Comparison of ENCODE assay signal across 7 mouse cellular contexts in the genomic region with DNA sequence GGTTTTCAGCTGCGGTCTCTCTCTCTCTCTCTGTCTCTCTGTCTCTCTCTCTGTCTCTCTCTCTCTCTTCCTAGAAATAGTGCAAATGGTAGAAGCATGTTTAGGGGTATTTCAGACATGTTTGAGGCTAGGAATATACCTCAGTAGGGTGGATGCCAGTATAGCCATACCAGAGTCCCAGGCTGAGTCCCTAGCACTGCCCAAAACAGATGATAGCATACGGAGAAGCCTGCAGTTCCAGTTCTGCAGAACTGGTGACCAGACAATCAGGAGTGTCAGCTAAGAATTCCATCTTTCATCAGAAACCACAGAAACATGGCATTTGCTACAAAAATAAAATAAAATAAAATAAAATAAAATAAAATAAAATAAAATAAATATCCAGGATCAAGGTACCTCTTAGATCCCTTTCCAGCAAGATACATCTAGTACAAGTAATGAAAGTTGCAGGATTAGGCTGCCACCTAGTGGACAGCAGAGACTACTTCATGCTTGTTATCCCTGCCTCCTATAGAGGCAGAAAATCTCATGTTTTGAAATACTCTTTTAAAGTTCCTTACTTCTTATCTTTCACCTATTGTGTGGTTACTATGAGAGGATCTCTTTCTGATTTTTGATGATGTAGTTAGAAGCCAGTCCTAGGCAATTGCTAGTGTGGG. TPM values are rescaled to one million over a fixed set of nuclear protein-coding genes. Genes with fewer than 3 reads are reported as not detected.
DNase-seq lines count a peak whose midpoint lies in the region; ATAC-seq and TF ChIP-seq lines count a peak whose summit lies in the region.

No protein-coding gene starts in this region.

- TF ChIP-seq EP300 in MEL (IDR thresholded peaks at IDR 0.05; ENCODE audit: low read depth in 1 of 2, low read length in 2 of 2): no peak
- TF ChIP-seq EP300 in liver, embryonic 14.5 days (IDR thresholded peaks at IDR 0.05; ENCODE audit: low read depth): no peak

- H3K27me3 ChIP-seq in MEL (ENCODE audit: control insufficient read depth in 1 of 2, insufficient read depth in 2 of 2, low read length in 2 of 2): no peaks in the 10 kb centered on the region
- no peaks in the 10 kb centered on the region for H3K27me3 ChIP-seq in liver, embryonic 14.5 days (ENCODE audit: control insufficient read depth, insufficient read depth, low read length)
- no peaks in the 10 kb centered on the region for H3K27me3 ChIP-seq in neural tube, embryonic 15.5 days (replicated peaks)

- DNase-seq in CD4-positive, CD25-positive, alpha-beta regulatory T cell, adult 2 months (ENCODE audit: low read depth, low spot score): peak; percentile 85
- peak; percentile 82 for DNase-seq in MEL (ENCODE audit: low read depth, low spot score)
- DNase-seq in cerebellum, adult 18-20 months: peak; percentile 70 to 73
- peak; percentile 72 for DNase-seq in forelimb bud, embryonic 11.5 days (ENCODE audit: low read depth, low spot score)
- peak; percentile 69 for DNase-seq in kidney, adult 9 months
- peak; percentile 30 to 42 (median 40) for DNase-seq in liver, embryonic 14.5 days (ENCODE audit: low read depth in 3 of 3, low spot score in 3 of 3)

- no peak overlapping the region for H3K4me3 ChIP-seq in MEL (ENCODE audit: control insufficient read depth in 1 of 2, insufficient read depth in 1 of 2, low read depth in 2 of 2, low read length in 2 of 2)
- H3K4me3 ChIP-seq in liver, embryonic 14.5 days (ENCODE audit: insufficient read depth in 1 of 2, low read depth in 2 of 2, low read length in 2 of 2): no peak overlapping the region
- no peak overlapping the region for H3K4me3 ChIP-seq in neural tube, embryonic 15.5 days (replicated peaks)

- H3K36me3 ChIP-seq in MEL (ENCODE audit: control insufficient read depth in 1 of 2, insufficient read depth in 2 of 2, low read length in 2 of 2): peaks cover 7 to 9% of the 10 kb centered on the region in 2 experiments
- H3K36me3 ChIP-seq in liver, embryonic 14.5 days (replicated peaks; ENCODE audit: control insufficient read depth, insufficient read depth, low read depth): no peaks in the 10 kb centered on the region; the same call in none of the 2 replicates
- H3K36me3 ChIP-seq in neural tube, embryonic 15.5 days: peaks cover 38% of the 10 kb centered on the region

- peak; percentile 57 to 81 (median 61) for TF ChIP-seq CTCF in MEL (IDR thresholded peaks at IDR 0.05 in 2 of 3, conservative IDR thresholded peaks at IDR 0.05 in 1 of 3; ENCODE audit: control insufficient read depth in 1 of 3, insufficient read depth in 1 of 3, low read depth in 2 of 3, low read length in 3 of 3, poor library complexity in 1 of 3, severe bottlenecking in 1 of 3)
- TF ChIP-seq CTCF in liver, embryonic 14.5 days (IDR thresholded peaks at IDR 0.05; ENCODE audit: low read depth): peak; percentile 67

- no peak for TF ChIP-seq POLR2A in MEL (IDR thresholded peaks at IDR 0.05; ENCODE audit: control insufficient read depth in 1 of 2, insufficient read depth in 1 of 2, low read depth in 1 of 2, low read length in 2 of 2, poor library complexity in 1 of 2)

- no peaks in the 10 kb centered on the region for H3K9me3 ChIP-seq in MEL (replicated peaks; ENCODE audit: insufficient read depth, low read length)
- no peaks in the 10 kb centered on the region for H3K9me3 ChIP-seq in liver, embryonic 14.5 days (ENCODE audit: control insufficient read depth, low read length)
- no peaks in the 10 kb centered on the region for H3K9me3 ChIP-seq in neural tube, embryonic 15.5 days (replicated peaks)

- peaks cover 1 to 5% of the 10 kb centered on the region in 2 experiments; a peak in 2 of 4 replicates for H3K4me1 ChIP-seq in MEL (ENCODE audit: control insufficient read depth in 1 of 2, insufficient read depth in 2 of 2, low read length in 2 of 2)
- no peaks in the 10 kb centered on the region for H3K4me1 ChIP-seq in liver, embryonic 14.5 days (replicated peaks; ENCODE audit: control insufficient read depth in 2 of 2, insufficient read depth in 2 of 2, low read length in 1 of 2)
- H3K4me1 ChIP-seq in neural tube, embryonic 15.5 days: no peaks in the 10 kb centered on the region

- H3K79me2 ChIP-seq in MEL (ENCODE audit: control insufficient read depth, insufficient read depth, low read length, poor library complexity): no peaks in the 10 kb centered on the region

- H3K4me2 ChIP-seq in liver, embryonic 14.5 days (ENCODE audit: low read depth): no peak overlapping the region
- H3K4me2 ChIP-seq in neural tube, embryonic 15.5 days: no peak overlapping the region

- 84% methylated on average over 2 of the region's 2 CpGs for WGBS in liver, embryonic 14.5 days (ENCODE audit: insufficient replicate concordance)
- 96% methylated on average over 2 of the region's 2 CpGs for WGBS in neural tube, embryonic 15.5 days

- no peak overlapping the region for H3K9ac ChIP-seq in MEL (ENCODE audit: control insufficient read depth, low read depth, low read length, poor library complexity, severe bottlenecking)
- H3K9ac ChIP-seq in liver, embryonic 14.5 days (replicated peaks): no peak overlapping the region
- no peak overlapping the region for H3K9ac ChIP-seq in neural tube, embryonic 15.5 days (replicated peaks)

- TF ChIP-seq RAD21 in MEL (IDR thresholded peaks at IDR 0.05; ENCODE audit: low read depth, low read length): peak; percentile 81

- H3K27ac ChIP-seq in MEL (ENCODE audit: control insufficient read depth, low read depth, low read length): no peak overlapping the region
- H3K27ac ChIP-seq in liver, embryonic 14.5 days: no peak overlapping the region
- H3K27ac ChIP-seq in neural tube, embryonic 15.5 days (replicated peaks): no peak overlapping the region

- ATAC-seq in liver, embryonic 14.5 days (ENCODE audit: insufficient read depth): peak; percentile 45; the same call in 1 of the 2 replicates
- ATAC-seq in neural tube, embryonic 15.5 days (ENCODE audit: low FRiP score): peak; percentile 88

TF ChIP-seq in MEL, 35 proteins besides CTCF, POLR2A, EP300 and RAD21:
- 0 out of 2 replicates have a peak, but pooled peaks have one; percentile 32 for TF ChIP-seq MYC (IDR thresholded peaks at IDR 0.05; ENCODE audit: low read depth, low read length)
- TF ChIP-seq ZKSCAN1 (IDR thresholded peaks at IDR 0.05; ENCODE audit: low read depth, low read length): no peak
- peak; percentile 82 for TF ChIP-seq ZC3H11A (IDR thresholded peaks at IDR 0.05; ENCODE audit: low read depth, low read length)
- TF ChIP-seq GATA1 (IDR thresholded peaks at IDR 0.05; ENCODE audit: low read depth, low read length): no peak; the same call in 1 of the 2 replicates
- TF ChIP-seq SIN3A (IDR thresholded peaks at IDR 0.05; ENCODE audit: low read length): peak; percentile 17; the same call in 1 of the 2 replicates
- peak; percentile 78 for TF ChIP-seq SMC3 (IDR thresholded peaks at IDR 0.05; ENCODE audit: low read depth, low read length)
- TF ChIP-seq E2F4 (IDR thresholded peaks at IDR 0.05; ENCODE audit: borderline replicate concordance, low read depth, low read length): no peak
- no peak for TF ChIP-seq MXI1 (IDR thresholded peaks at IDR 0.05; ENCODE audit: low read depth, low read length)
TF ChIP-seq in MEL: peak in this region for 4.

RNA-seq across cellular contexts. Expression of gene Sycp3, which starts 33.1 kb away (rescaled TPM):
- total RNA-seq in MEL (2012; rRNA removed): not detected in 2 replicates
- not detected for polyA plus RNA-seq in MEL (2012; ENCODE audit: insufficient read depth in 1 of 2, insufficient read length in 2 of 2, low read depth in 1 of 2, low replicate concordance in 2 of 2, missing spikeins in 1 of 2)
- polyA plus RNA-seq in liver, embryonic 14.5 days (2012; rRNA removed): 0.02 TPM in 1 of 2 replicates, not detected in the other
- polyA plus RNA-seq in liver, embryonic 14.5 days (2014; fragmentation: Nextera tagmentation; extraction: Ambion mirVana): 0.18 TPM in 1 of 2 replicates, not detected in the other
- 0.50 TPM in 1 of 2 replicates, not detected in the other for polyA plus RNA-seq in neural tube, embryonic 15.5 days (2015; fragmentation: Nextera tagmentation; extraction: Ambion mirVana)

RNA-seq across cellular contexts. Expression of gene Gnptab, which starts 47.4 kb away (rescaled TPM):
- total RNA-seq in MEL (2012; rRNA removed): 14.2 and 15.1 TPM in 2 replicates
- 10 to 100 TPM in 1 of 2 experiments, not detected in 1; 24.1 TPM for polyA plus RNA-seq in MEL (2012; ENCODE audit: insufficient read depth in 1 of 2, insufficient read length in 2 of 2, low read depth in 1 of 2, low replicate concordance in 2 of 2, missing spikeins in 1 of 2)
- 3.7 and 4.9 TPM in 2 replicates for polyA plus RNA-seq in liver, embryonic 14.5 days (2012; rRNA removed)
- polyA plus RNA-seq in liver, embryonic 14.5 days (2014; fragmentation: Nextera tagmentation; extraction: Ambion mirVana): 2.3 and 2.9 TPM in 2 replicates
- polyA plus RNA-seq in neural tube, embryonic 15.5 days (2015; fragmentation: Nextera tagmentation; extraction: Ambion mirVana): 16.5 and 19.6 TPM in 2 replicates

RNA-seq across cellular contexts. Expression of gene Dram1, which starts 47.4 kb away (rescaled TPM):
- not detected in 2 replicates for total RNA-seq in MEL (2012; rRNA removed)
- under 1 TPM in 1 of 2 experiments, not detected in 1; 0.17 TPM for polyA plus RNA-seq in MEL (2012; ENCODE audit: insufficient read depth in 1 of 2, insufficient read length in 2 of 2, low read depth in 1 of 2, low replicate concordance in 2 of 2, missing spikeins in 1 of 2)
- 0.73 and 1.2 TPM in 2 replicates for polyA plus RNA-seq in liver, embryonic 14.5 days (2012; rRNA removed)
- 1.3 and 1.5 TPM in 2 replicates for polyA plus RNA-seq in liver, embryonic 14.5 days (2014; fragmentation: Nextera tagmentation; extraction: Ambion mirVana)
- 0.87 and 1.8 TPM in 2 replicates for polyA plus RNA-seq in neural tube, embryonic 15.5 days (2015; fragmentation: Nextera tagmentation; extraction: Ambion mirVana)
